Mouse (Mus musculus) brain, embryonic 14.5 days (tissue): Measurements from ENCODE around the gene Nfia.

Experiments
- CTCF ChIP-seq: fragments of 200-500 bp; IDR thresholded peaks from 2 replicates; pipeline ENCODE4 v1.5.1; 2012; ENCODE audit warnings: inconsistent platforms, mild to moderate bottlenecking, moderate library complexity, borderline replicate concordance; ENCODE audit not compliant: insufficient read depth, insufficient read length; ENCODE audit errors: extremely low read depth
- POLR2A ChIP-seq: fragments of 200-500 bp; IDR thresholded peaks from 2 replicates; pipeline ENCODE4 v1.6.1; 2012; ENCODE audit warnings: mild to moderate bottlenecking, inconsistent platforms, borderline replicate concordance; ENCODE audit not compliant: poor library complexity, insufficient read depth, insufficient read length, severe bottlenecking; ENCODE audit errors: extremely low read depth

GRCm38 (mm10) chr4:97766100-97766499, 6.4 kb upstream of the Nfia start:
- TF ChIP-seq CTCF (no peak), POLR2A (no peak)
